Mouse (Mus musculus): ENCODE measurements at regions not wholly inside any gene's neighbourhood (a gene's known extent, or its start where the extent isn't known, plus 50 kb on each side); places are given as distances from the start of the nearest gene placed in this dataset.

- H3K9me3 ChIP-seq (ENCODE audit: control insufficient read depth, low read length): no peaks in the 10 kb centered on the region
- WGBS: 63% methylated on average over 2 of the region's 2 CpGs
- peak; percentile 17; the same call in 1 of the 2 replicates for ATAC-seq (ENCODE audit: low FRiP score)
- no peaks in the 10 kb centered on the region for H3K27me3 ChIP-seq (ENCODE audit: control insufficient read depth, insufficient read depth, low read length)
- no peak overlapping the region for H3K4me2 ChIP-seq (replicated peaks)
- DNase-seq (ENCODE audit: low spot score): no peak
- H3K36me3 ChIP-seq (replicated peaks; ENCODE audit: control insufficient read depth, insufficient read depth): no peaks in the 10 kb centered on the region
- H3K9ac ChIP-seq: no peak overlapping the region
- H3K4me3 ChIP-seq (replicated peaks; ENCODE audit: low read length): no peak overlapping the region
- H3K27ac ChIP-seq: no peak overlapping the region
- H3K4me1 ChIP-seq (replicated peaks; ENCODE audit: control insufficient read depth, insufficient read depth, low read length): no peaks in the 10 kb centered on the region
These were observed 659.9 kb upstream of the Kcnd2 start for GRCm38 (mm10) chr6:20555320-20555883.

GRCm38 (mm10) chr6:20572621-20573020 lies 642.7 kb upstream of the Kcnd2 start:
- ATAC-seq (ENCODE audit: low FRiP score) (no peak), DNase-seq (ENCODE audit: low spot score) (no peak)
- Histone ChIP-seq H3K27me3 (ENCODE audit: control insufficient read depth, insufficient read depth, low read length) (no peaks in the 10 kb centered on the region), H3K4me2 (replicated peaks) (no peak overlapping the region), H3K4me1 (replicated peaks; ENCODE audit: control insufficient read depth, insufficient read depth, low read length) (no peaks in the 10 kb centered on the region), H3K4me3 (replicated peaks; ENCODE audit: low read length) (no peak overlapping the region), H3K27ac (no peak overlapping the region), H3K9me3 (ENCODE audit: control insufficient read depth, low read length) (no peaks in the 10 kb centered on the region), H3K9ac (no peak overlapping the region), H3K36me3 (replicated peaks; ENCODE audit: control insufficient read depth, insufficient read depth) (no peaks in the 10 kb centered on the region)
- 74% methylated on average over 2 of the region's 2 CpGs for WGBS

- Histone ChIP-seq H3K4me1 (replicated peaks; ENCODE audit: control insufficient read depth, insufficient read depth, low read length) (no peaks in the 10 kb centered on the region), H3K27ac (no peak overlapping the region), H3K9me3 (ENCODE audit: control insufficient read depth, low read length) (no peaks in the 10 kb centered on the region), H3K4me3 (replicated peaks; ENCODE audit: low read length) (no peak overlapping the region), H3K4me2 (replicated peaks) (no peak overlapping the region), H3K27me3 (ENCODE audit: control insufficient read depth, insufficient read depth, low read length) (no peaks in the 10 kb centered on the region), H3K9ac (no peak overlapping the region), H3K36me3 (replicated peaks; ENCODE audit: control insufficient read depth, insufficient read depth) (no peaks in the 10 kb centered on the region)
- DNase-seq (ENCODE audit: low spot score): no peak
- ATAC-seq (ENCODE audit: low FRiP score): no peak
- WGBS: 85% methylated on average over 3 of the region's 3 CpGs
These were observed 640.6 kb upstream of the Kcnd2 start for GRCm38 (mm10) chr6:20574734-20575133.

GRCm38 (mm10) chr6:20598783-20599182 lies 616.5 kb upstream of the Kcnd2 start:
- no peak overlapping the region for H3K4me2 ChIP-seq (replicated peaks)
- H3K4me1 ChIP-seq (replicated peaks; ENCODE audit: control insufficient read depth, insufficient read depth, low read length): no peaks in the 10 kb centered on the region
- H3K27me3 ChIP-seq (ENCODE audit: control insufficient read depth, insufficient read depth, low read length): no peaks in the 10 kb centered on the region
- H3K36me3 ChIP-seq (replicated peaks; ENCODE audit: control insufficient read depth, insufficient read depth): no peaks in the 10 kb centered on the region
- DNase-seq (ENCODE audit: low spot score) (peak; percentile 19), ATAC-seq (ENCODE audit: low FRiP score) (no peak)
- 45% methylated on average over 1 of the region's 1 CpGs for WGBS
- H3K9me3 ChIP-seq (ENCODE audit: control insufficient read depth, low read length): no peaks in the 10 kb centered on the region
- H3K4me3 ChIP-seq (replicated peaks; ENCODE audit: low read length): no peak overlapping the region
- H3K9ac ChIP-seq: no peak overlapping the region
- H3K27ac ChIP-seq: no peak overlapping the region

GRCm38 (mm10) chr6:20604170-20604569 lies 611.1 kb upstream of the Kcnd2 start:
- H3K27me3 ChIP-seq (ENCODE audit: control insufficient read depth, insufficient read depth, low read length): no peaks in the 10 kb centered on the region
- DNase-seq (ENCODE audit: low spot score) (peak; percentile 44), ATAC-seq (ENCODE audit: low FRiP score) (peak; percentile 59; the same call in 1 of the 2 replicates)
- H3K9me3 ChIP-seq (ENCODE audit: control insufficient read depth, low read length): no peaks in the 10 kb centered on the region
- H3K4me2 ChIP-seq (replicated peaks): no peak overlapping the region
- no peak overlapping the region for H3K9ac ChIP-seq
- H3K4me3 ChIP-seq (replicated peaks; ENCODE audit: low read length): no peak overlapping the region
- H3K27ac ChIP-seq: no peak overlapping the region
- no peaks in the 10 kb centered on the region for H3K4me1 ChIP-seq (replicated peaks; ENCODE audit: control insufficient read depth, insufficient read depth, low read length)
- WGBS: 87% methylated on average over 2 of the region's 2 CpGs
- H3K36me3 ChIP-seq (replicated peaks; ENCODE audit: control insufficient read depth, insufficient read depth): no peaks in the 10 kb centered on the region

GRCm38 (mm10) chr6:20620476-20620875 lies 594.8 kb upstream of the Kcnd2 start:
- Histone ChIP-seq H3K27me3 (ENCODE audit: control insufficient read depth, insufficient read depth, low read length) (no peaks in the 10 kb centered on the region), H3K4me2 (replicated peaks) (no peak overlapping the region), H3K9me3 (ENCODE audit: control insufficient read depth, low read length) (no peaks in the 10 kb centered on the region), H3K4me1 (replicated peaks; ENCODE audit: control insufficient read depth, insufficient read depth, low read length) (no peaks in the 10 kb centered on the region), H3K27ac (no peak overlapping the region), H3K9ac (no peak overlapping the region), H3K36me3 (replicated peaks; ENCODE audit: control insufficient read depth, insufficient read depth) (no peaks in the 10 kb centered on the region), H3K4me3 (replicated peaks; ENCODE audit: low read length) (no peak overlapping the region)
- DNase-seq (ENCODE audit: low spot score) (no peak), ATAC-seq (ENCODE audit: low FRiP score) (no peak)
- WGBS: 55% methylated on average over 1 of the region's 1 CpGs

- Histone ChIP-seq H3K36me3 (replicated peaks; ENCODE audit: control insufficient read depth, insufficient read depth) (no peaks in the 10 kb centered on the region), H3K27me3 (ENCODE audit: control insufficient read depth, insufficient read depth, low read length) (no peaks in the 10 kb centered on the region), H3K27ac (no peak overlapping the region), H3K9ac (no peak overlapping the region), H3K4me2 (replicated peaks) (no peak overlapping the region), H3K4me3 (replicated peaks; ENCODE audit: low read length) (no peak overlapping the region), H3K9me3 (ENCODE audit: control insufficient read depth, low read length) (no peaks in the 10 kb centered on the region), H3K4me1 (replicated peaks; ENCODE audit: control insufficient read depth, insufficient read depth, low read length) (no peaks in the 10 kb centered on the region)
- 78% methylated on average over 3 of the region's 3 CpGs for WGBS
- DNase-seq (ENCODE audit: low spot score) (no peak), ATAC-seq (ENCODE audit: low FRiP score) (no peak)
These were observed 588.9 kb upstream of the Kcnd2 start for GRCm38 (mm10) chr6:20626382-20626781.

GRCm38 (mm10) chr6:20627071-20627470 lies 588.2 kb upstream of the Kcnd2 start:
- WGBS: 91% methylated on average over 1 of the region's 1 CpGs
- no peak for ATAC-seq (ENCODE audit: low FRiP score)
- H3K36me3 ChIP-seq (replicated peaks; ENCODE audit: control insufficient read depth, insufficient read depth): no peaks in the 10 kb centered on the region
- H3K9me3 ChIP-seq (ENCODE audit: control insufficient read depth, low read length): no peaks in the 10 kb centered on the region
- DNase-seq (ENCODE audit: low spot score): no peak
- H3K4me3 ChIP-seq (replicated peaks; ENCODE audit: low read length): no peak overlapping the region
- no peaks in the 10 kb centered on the region for H3K4me1 ChIP-seq (replicated peaks; ENCODE audit: control insufficient read depth, insufficient read depth, low read length)
- no peak overlapping the region for H3K4me2 ChIP-seq (replicated peaks)
- no peak overlapping the region for H3K9ac ChIP-seq
- no peaks in the 10 kb centered on the region for H3K27me3 ChIP-seq (ENCODE audit: control insufficient read depth, insufficient read depth, low read length)
- no peak overlapping the region for H3K27ac ChIP-seq

GRCm38 (mm10) chr6:20640301-20640700 lies 575.0 kb upstream of the Kcnd2 start:
- no peak overlapping the region for H3K4me2 ChIP-seq (replicated peaks)
- no peak overlapping the region for H3K4me3 ChIP-seq (replicated peaks; ENCODE audit: low read length)
- H3K27ac ChIP-seq: no peak overlapping the region
- H3K27me3 ChIP-seq (ENCODE audit: control insufficient read depth, insufficient read depth, low read length): no peaks in the 10 kb centered on the region
- H3K9ac ChIP-seq: no peak overlapping the region
- H3K9me3 ChIP-seq (ENCODE audit: control insufficient read depth, low read length): no peaks in the 10 kb centered on the region
- no peaks in the 10 kb centered on the region for H3K4me1 ChIP-seq (replicated peaks; ENCODE audit: control insufficient read depth, insufficient read depth, low read length)
- WGBS: 85% methylated on average over 3 of the region's 3 CpGs
- ATAC-seq (ENCODE audit: low FRiP score) (no peak), DNase-seq (ENCODE audit: low spot score) (no peak)
- no peaks in the 10 kb centered on the region for H3K36me3 ChIP-seq (replicated peaks; ENCODE audit: control insufficient read depth, insufficient read depth)

GRCm38 (mm10) chr6:20641375-20641774 lies 573.9 kb upstream of the Kcnd2 start:
- Histone ChIP-seq H3K36me3 (replicated peaks; ENCODE audit: control insufficient read depth, insufficient read depth) (no peaks in the 10 kb centered on the region), H3K9me3 (ENCODE audit: control insufficient read depth, low read length) (no peaks in the 10 kb centered on the region), H3K4me3 (replicated peaks; ENCODE audit: low read length) (no peak overlapping the region), H3K4me2 (replicated peaks) (no peak overlapping the region), H3K9ac (no peak overlapping the region), H3K27me3 (ENCODE audit: control insufficient read depth, insufficient read depth, low read length) (no peaks in the 10 kb centered on the region), H3K4me1 (replicated peaks; ENCODE audit: control insufficient read depth, insufficient read depth, low read length) (no peaks in the 10 kb centered on the region), H3K27ac (no peak overlapping the region)
- ATAC-seq (ENCODE audit: low FRiP score): no peak
- DNase-seq (ENCODE audit: low spot score): no peak
- WGBS: 48% methylated on average over 4 of the region's 4 CpGs

Measured in hindbrain, embryonic 14.5 days (tissue).